Mouse (Mus musculus) NIH3T3 (cell line): ENCODE measurements around the gene Gm10803.

ENCODE experiments used
- DNase-seq: peaks from one replicate; pipeline ENCODE4 v3.0.0-alpha.2; 2012; ENCODE audit warnings: low read depth

Gene Gm10803

DNA sequence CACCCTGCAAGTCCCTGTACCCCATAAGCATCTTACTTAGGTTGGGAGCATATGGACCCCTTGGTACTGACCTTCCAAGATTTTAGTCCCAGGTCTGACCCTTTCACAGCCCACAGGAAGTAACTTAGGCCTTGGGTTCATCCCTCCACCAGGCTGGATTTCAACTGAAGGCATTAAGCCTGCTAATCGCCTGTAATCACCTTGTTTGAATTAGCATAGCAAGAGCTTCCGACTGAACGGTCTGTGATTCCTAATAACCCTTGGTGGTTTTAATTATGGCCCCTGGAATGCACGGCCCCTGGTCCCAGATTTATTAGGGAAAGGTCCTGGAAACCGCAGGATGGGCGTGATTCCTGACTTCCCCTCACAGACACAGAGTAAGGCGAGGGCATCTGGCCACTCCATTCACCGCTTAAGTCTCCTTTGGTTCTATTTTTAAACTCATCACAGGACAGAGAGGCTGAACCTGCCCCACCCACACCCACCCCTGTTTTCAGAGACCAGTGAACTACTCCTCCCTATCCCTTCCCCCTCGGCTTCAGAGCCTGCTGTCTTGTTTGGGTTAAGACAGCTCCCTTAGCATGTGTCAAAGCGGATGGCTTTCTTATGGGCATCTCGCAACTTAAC lies 31.9 kb downstream of the Gm10803 start:
- DNase-seq: no peak

DNA sequence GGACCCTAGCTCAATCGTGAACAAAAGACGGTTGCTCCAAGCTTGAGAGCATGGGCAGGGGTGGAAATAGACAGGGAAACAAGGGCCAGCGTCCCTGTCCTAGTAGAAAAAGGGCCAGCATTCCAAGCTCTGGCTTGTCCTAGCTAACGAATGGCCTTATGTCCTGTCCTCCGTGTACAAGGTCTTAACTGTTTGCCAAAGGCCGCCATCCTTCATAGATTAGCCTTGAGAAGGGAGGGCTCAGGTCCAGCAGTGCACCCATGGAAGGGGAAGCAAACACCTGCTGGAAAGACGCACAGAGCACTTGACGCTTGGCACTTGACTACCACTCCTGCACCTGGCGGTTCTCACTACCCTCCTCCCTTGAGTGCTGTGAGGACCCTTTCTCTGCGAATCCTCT lies 32.8 kb downstream of the Gm10803 start:
- DNase-seq: no peak

DNA sequence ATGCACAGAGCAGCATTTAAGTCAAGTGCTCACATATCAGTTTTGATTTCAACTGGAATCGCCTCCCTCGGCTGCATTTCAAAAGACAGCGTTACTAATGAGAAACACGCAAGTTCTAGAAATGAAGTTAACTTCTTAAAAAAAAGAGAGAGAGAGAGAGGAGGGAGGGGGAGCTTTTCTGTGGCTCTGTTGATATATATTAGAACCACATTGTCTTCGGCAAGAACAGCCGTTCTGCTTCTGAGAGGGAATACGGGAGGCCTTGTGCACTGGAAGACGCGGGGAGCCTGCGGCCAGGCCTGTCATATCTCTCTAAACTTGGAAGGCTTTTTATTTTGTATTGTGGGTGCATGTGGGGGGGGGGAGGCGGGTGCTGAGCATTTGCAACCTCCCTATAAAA lies 36.8 kb downstream of the Gm10803 start:
- DNase-seq: no peak

DNA sequence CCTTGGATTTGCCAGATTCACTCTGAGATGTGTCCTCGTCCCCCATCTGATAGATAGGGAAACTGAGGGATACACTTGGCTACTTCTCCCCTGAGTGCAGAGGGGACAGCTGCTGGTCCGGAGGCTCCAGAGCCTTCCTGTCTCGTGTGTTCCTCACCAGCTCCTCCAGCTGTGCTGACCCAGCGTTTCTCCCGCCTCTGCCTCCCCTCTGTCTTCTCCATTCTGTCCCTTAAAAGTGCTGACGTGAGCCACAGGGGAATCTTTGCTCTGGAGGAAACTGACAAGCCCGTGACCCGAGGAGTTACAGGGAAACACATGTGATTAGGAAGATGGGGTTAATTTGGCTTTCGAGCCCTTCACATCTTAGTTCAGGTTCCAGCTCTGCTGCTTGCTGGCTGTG lies 39.4 kb downstream of the Gm10803 start:
- no peak for DNase-seq

- DNase-seq: no peak
Observed at GRCm38 (mm10) chr2:93604601-93605285, 44.4 kb downstream of the Gm10803 start.

GRCm38 (mm10) chr2:93608800-93609199 lies 48.4 kb downstream of the Gm10803 start:
- no peak for DNase-seq

- DNase-seq: no peak
Observed at GRCm38 (mm10) chr2:93613020-93613419, 52.7 kb downstream of the Gm10803 start.
